Mouse (Mus musculus) embryonic facial prominence, embryonic 11.5 days (tissue): ENCODE data around the gene Mff. TPM values are rescaled to one million over a fixed set of nuclear protein-coding genes. Genes with fewer than 3 reads are reported as not detected.

Experiments used
- ATAC-seq: fragments of 200-750 bp; cut with Nextera tagmentation; replicated peaks from 2 replicates; pipeline ENCODE4 v1.8.0; 2017; ENCODE audit warnings: low read depth; ENCODE audit not compliant: insufficient number of reproducible peaks, low FRiP score, low TSS enrichment
- DNase-seq: peaks from one replicate; pipeline ENCODE4 v3.0.0-alpha.2; 2015; ENCODE audit warnings: low spot score
- H3K27ac ChIP-seq: fragments of 300-500 bp; sonication (generic); replicated peaks from 2 replicates; pipeline ENCODE4 v1.5.1; 2014; ENCODE audit warnings: mild to moderate bottlenecking, low read depth, low read length, control low read depth
- H3K27me3 ChIP-seq: fragments of 300-500 bp; sonication (generic); 2 replicates; pipeline ENCODE4 v1.6.1; 2014; ENCODE audit warnings: mild to moderate bottlenecking, low read length, moderate library complexity, mixed read lengths; ENCODE audit not compliant: control insufficient read depth, insufficient read depth
- H3K36me3 ChIP-seq: fragments of 300-500 bp; sonication (generic); replicated peaks from 2 replicates; pipeline ENCODE4 v1.6.1; 2014; ENCODE audit warnings: low read depth, mild to moderate bottlenecking, low read length, moderate library complexity, mixed read lengths; ENCODE audit not compliant: control insufficient read depth, insufficient read depth
- H3K4me1 ChIP-seq: fragments of 300-500 bp; sonication (generic); 2 replicates; pipeline ENCODE4 v1.6.1; 2014; ENCODE audit warnings: low read length, mixed read lengths; ENCODE audit not compliant: control insufficient read depth, insufficient read depth
- H3K4me2 ChIP-seq: fragments of 300-500 bp; sonication (generic); 2 replicates; pipeline ENCODE4 v1.6.1; 2014; ENCODE audit warnings: low read depth, mild to moderate bottlenecking, control low read depth, low read length, moderate library complexity
- H3K4me3 ChIP-seq: fragments of 300-500 bp; sonication (generic); 2 replicates; pipeline ENCODE4 v1.5.1; 2014; ENCODE audit warnings: low read depth, low read length, control low read depth
- H3K9ac ChIP-seq: fragments of 300-500 bp; sonication (generic); replicated peaks from 2 replicates; pipeline ENCODE4 v1.6.1; 2014; ENCODE audit warnings: mild to moderate bottlenecking, control low read depth, low read length
- H3K9me3 ChIP-seq: fragments of 300-500 bp; sonication (generic); replicated peaks from 2 replicates; pipeline ENCODE4 v1.6.1; 2016; ENCODE audit warnings: mild to moderate bottlenecking, low read length, inconsistent platforms, mixed read lengths; ENCODE audit not compliant: control insufficient read depth
- WGBS: fragments of 180-500 bp; shearing (Covaris S2); extraction: QIAGEN DNeasy Blood & Tissue Kit; methylation state at CpG from one replicate; pipeline ENCODE4 v1.1.7; 2014; 5-methylcytosine and 5-hydroxymethylcytosine counted together
- polyA plus RNA-seq: library from polyadenylated mRNA; unstranded; fragments of >200 nt; fragmentation: Nextera tagmentation; extraction: Ambion mirVana; gene quantifications from 2 replicates; pipeline ENCODE4 v1.2.1, GENCODE M21; 2014

The Mff gene
- polyA plus RNA-seq, 1 experiment from 2014 or later = 266 TPM

DNA sequence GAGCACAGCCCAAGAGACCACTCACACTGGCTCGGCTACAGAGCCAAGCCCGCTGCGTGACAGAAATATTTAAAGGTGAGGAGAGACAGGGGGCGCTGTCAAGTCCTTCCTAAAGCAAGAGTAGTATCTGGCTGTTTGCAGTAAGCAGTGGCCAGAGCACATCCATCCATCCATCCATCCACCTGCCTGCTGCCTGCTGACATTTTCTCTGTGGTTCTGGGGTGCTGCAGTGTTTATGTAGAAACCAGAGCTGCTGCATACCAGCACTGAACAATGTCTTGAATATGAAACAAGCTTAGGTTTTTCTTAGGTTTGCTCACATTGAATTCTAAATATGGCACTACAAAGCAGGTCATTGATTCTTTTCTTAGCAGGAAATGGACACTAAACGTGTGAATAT, 48.5 kb downstream of the Mff start:
- H3K27ac ChIP-seq = no peak overlapping the region
- 74% methylated on average over 5 of the region's 5 CpGs for WGBS
- ATAC-seq = no peak
- H3K4me2 ChIP-seq = no peak overlapping the region
- DNase-seq = no peak
- no peaks in the 10 kb centered on the region for H3K4me1 ChIP-seq
- H3K36me3 ChIP-seq = no peaks in the 10 kb centered on the region
- no peak overlapping the region for H3K9ac ChIP-seq
- H3K4me3 ChIP-seq = no peak overlapping the region
- no peaks in the 10 kb centered on the region for H3K27me3 ChIP-seq
- no peaks in the 10 kb centered on the region for H3K9me3 ChIP-seq

DNA sequence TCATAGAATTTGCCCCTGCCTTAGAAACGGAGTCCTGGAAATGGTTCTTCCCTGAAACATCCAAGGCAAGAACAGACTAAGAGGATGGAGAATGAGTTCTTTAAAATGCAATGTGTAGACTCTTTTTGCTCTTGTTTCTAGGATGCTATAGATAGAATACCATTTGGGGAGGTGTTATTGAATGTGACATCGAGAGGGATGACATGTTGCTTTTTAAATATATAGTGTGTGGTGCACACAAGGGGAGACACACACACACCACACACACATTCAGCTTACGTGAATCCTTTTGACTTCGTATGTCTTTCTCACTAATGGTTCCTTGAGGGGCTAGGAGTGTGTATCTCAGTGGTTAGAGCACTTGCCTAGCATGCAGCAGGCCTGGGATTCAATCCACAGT, 50.6 kb downstream of the Mff start:
- no peaks in the 10 kb centered on the region for H3K36me3 ChIP-seq
- no peaks in the 10 kb centered on the region for H3K4me1 ChIP-seq
- WGBS = 88% methylated on average over 4 of the region's 4 CpGs
- no peaks in the 10 kb centered on the region for H3K27me3 ChIP-seq
- no peaks in the 10 kb centered on the region for H3K9me3 ChIP-seq
- no peak overlapping the region for H3K27ac ChIP-seq
- no peak overlapping the region for H3K9ac ChIP-seq
- ATAC-seq = no peak
- H3K4me2 ChIP-seq = no peak overlapping the region
- DNase-seq = no peak
- no peak overlapping the region for H3K4me3 ChIP-seq

DNA sequence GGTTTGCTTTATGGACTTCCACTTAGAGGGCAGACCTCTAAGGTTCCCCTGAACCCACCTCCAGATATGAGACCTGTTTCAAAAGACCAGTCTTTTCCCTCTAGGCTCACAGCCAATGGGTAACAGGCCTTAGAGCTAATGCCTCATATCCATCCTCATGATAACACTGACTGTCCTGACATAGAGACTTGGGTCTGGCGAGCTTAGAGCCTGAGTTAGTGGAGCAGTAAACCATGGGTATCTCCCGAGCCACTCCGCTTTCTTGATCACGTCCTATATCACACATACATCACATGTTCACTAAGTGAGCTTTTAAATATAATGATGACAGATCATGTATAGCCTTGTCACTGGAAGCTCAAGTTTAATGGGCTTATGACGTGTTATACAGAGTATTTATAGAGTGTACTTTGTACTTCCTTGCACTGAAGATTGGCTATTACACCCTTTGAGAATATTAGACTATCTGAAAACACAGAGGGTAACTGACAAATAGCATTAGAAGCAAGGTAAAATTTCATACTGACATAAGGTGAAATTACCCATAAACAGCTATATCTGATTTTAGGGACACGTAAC, 54.8 kb downstream of the Mff start:
- DNase-seq = no peak
- no peaks in the 10 kb centered on the region for H3K4me1 ChIP-seq
- no peak overlapping the region for H3K9ac ChIP-seq
- H3K36me3 ChIP-seq = no peaks in the 10 kb centered on the region
- no peak overlapping the region for H3K27ac ChIP-seq
- WGBS = 88% methylated on average over 6 of the region's 6 CpGs
- H3K4me2 ChIP-seq = no peak overlapping the region
- no peaks in the 10 kb centered on the region for H3K27me3 ChIP-seq
- no peak for ATAC-seq
- H3K9me3 ChIP-seq = no peaks in the 10 kb centered on the region
- H3K4me3 ChIP-seq = no peak overlapping the region

DNA sequence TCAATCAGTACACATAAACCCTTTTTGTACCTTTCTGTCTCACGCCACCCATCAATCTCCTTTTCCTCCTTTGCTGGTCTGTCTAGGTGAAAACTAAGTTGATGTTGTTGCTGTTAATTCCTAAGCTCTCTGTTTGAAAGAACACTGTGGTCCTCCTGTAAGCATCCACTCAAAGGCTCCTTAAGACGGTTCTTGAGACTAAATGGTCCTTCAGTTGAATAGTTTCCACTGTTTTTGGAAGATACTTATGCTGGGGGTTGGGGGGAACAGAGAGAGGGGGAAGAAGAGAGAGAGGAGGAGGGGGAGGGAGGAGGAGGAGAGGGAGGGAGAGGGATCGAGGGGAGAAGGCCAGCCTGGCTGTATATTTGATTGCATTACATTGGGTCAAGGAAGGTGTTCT, 58.9 kb downstream of the Mff start:
- Histone ChIP-seq H3K4me1 (no peaks in the 10 kb centered on the region), H3K9ac (no peak overlapping the region), H3K27me3 (no peaks in the 10 kb centered on the region), H3K27ac (no peak overlapping the region), H3K36me3 (no peaks in the 10 kb centered on the region), H3K9me3 (no peaks in the 10 kb centered on the region), H3K4me2 (no peak overlapping the region), H3K4me3 (no peak overlapping the region)
- 71% methylated on average over 3 of the region's 3 CpGs for WGBS
- DNase-seq (no peak), ATAC-seq (no peak)

DNA sequence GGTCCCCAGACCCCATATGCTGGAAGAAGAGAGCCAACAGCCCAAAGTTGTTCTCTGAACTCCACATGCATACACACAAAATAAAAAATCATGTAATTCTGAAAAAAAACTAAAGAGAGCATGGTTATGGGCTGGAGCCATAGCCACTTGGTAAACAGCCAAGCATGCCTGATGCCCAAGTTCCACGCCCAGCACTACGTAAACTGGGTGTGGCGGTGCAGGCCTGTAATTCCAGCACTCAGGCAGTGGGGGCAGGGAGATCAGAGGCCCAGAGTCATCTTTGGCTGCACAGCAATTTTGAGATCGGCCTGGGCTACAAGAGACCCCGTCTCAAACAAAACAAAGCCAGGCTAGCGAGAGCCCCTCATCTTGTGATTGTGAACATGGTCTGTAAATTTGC, 60.9 kb downstream of the Mff start:
- H3K27ac ChIP-seq = no peak overlapping the region
- DNase-seq = no peak
- 62% methylated on average over 6 of the region's 6 CpGs for whole genome bisulfite sequencing

DNA sequence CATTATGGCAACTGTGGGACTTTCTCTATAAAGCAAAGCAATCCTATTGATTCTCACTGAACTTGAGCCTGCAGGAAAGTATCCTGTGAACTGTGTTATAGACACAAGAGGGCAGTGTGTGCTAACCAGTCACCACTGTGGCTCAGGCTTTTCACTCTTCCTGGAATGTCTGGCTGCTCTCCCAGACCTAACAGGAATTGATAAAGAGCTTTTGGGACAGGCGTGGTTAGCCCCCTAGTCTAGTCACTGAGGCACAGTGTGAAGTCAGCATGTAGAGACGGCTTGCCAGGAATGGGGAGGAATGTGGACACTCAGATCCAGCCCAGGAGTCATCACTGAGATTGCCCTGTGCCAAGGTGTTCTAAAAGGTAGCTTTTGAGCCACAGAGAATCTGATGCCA, 62.7 kb downstream of the Mff start:
- H3K4me2 ChIP-seq = no peak overlapping the region
- H3K36me3 ChIP-seq = no peaks in the 10 kb centered on the region
- no peaks in the 10 kb centered on the region for H3K27me3 ChIP-seq
- H3K4me1 ChIP-seq = no peaks in the 10 kb centered on the region
- peak; percentile 80 for DNase-seq
- H3K27ac ChIP-seq = no peak overlapping the region
- H3K9me3 ChIP-seq = no peaks in the 10 kb centered on the region
- ATAC-seq = peak; percentile 74; the same call in 1 of the 2 replicates
- H3K9ac ChIP-seq = no peak overlapping the region
- WGBS = 7% methylated on average over 2 of the region's 2 CpGs
- no peak overlapping the region for H3K4me3 ChIP-seq

More for the DNA sequence above, 60.9 kb downstream of the Mff start:
- no peak for ATAC-seq
- Histone ChIP-seq H3K9ac (no peak overlapping the region), H3K4me1 (no peaks in the 10 kb centered on the region), H3K4me2 (no peak overlapping the region), H3K4me3 (no peak overlapping the region), H3K36me3 (no peaks in the 10 kb centered on the region), H3K27me3 (no peaks in the 10 kb centered on the region), H3K9me3 (no peaks in the 10 kb centered on the region)

DNA sequence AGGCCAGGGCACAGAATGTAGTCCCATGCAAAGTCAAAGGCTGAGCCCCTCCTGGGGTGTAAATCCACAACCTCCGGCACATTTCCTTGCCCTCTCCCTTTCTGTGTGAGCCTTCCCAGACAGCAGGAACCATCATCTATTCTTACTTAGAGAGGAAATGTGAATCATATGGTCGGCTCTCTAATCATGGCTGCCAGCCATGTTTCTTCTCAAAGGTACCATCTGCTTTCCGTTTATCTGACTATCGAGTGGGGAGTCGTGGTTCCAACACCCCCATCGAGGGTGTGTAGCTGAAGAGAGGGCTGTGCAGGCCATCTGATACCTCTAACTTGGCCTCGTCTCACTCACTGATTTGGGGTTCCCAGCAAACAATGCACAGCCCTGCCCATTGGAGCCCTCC, 63.4 kb downstream of the Mff start:
- DNase-seq (peak; percentile 25), ATAC-seq (0 out of 2 replicates have a peak, but pooled peaks have one; percentile 2)
- H3K27me3 ChIP-seq = no peaks in the 10 kb centered on the region
- no peaks in the 10 kb centered on the region for H3K4me1 ChIP-seq
- no peak overlapping the region for H3K27ac ChIP-seq
- WGBS = 53% methylated on average over 7 of the region's 7 CpGs
- no peak overlapping the region for H3K9ac ChIP-seq
- H3K4me3 ChIP-seq = no peak overlapping the region
- H3K4me2 ChIP-seq = no peak overlapping the region
- H3K9me3 ChIP-seq = no peaks in the 10 kb centered on the region
- H3K36me3 ChIP-seq = no peaks in the 10 kb centered on the region

DNA sequence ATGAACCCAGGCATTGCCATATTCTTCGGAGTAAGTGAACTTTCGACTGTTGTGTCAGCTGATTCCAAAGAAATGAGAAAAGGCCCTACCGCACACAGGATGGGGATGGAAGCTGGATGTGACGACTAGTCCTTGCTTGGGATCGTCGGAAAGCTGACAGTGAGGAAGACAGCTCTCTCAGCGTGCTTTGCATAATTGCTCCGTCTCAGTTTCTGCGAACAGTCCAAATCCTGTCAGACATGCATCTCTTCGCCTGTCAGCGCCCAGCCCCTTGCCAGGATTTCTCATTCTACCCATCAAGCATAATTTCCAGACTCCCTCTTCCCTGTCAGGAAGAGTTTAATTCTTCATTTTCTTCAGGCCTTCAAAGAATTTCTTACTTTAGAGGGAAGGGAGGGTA, 66.4 kb downstream of the Mff start:
- ATAC-seq (no peak), DNase-seq (no peak)
- H3K9ac ChIP-seq = no peak overlapping the region
- no peaks in the 10 kb centered on the region for H3K4me1 ChIP-seq
- H3K4me2 ChIP-seq = no peak overlapping the region
- H3K27me3 ChIP-seq = no peaks in the 10 kb centered on the region
- no peak overlapping the region for H3K27ac ChIP-seq
- no peak overlapping the region for H3K4me3 ChIP-seq
- WGBS = 74% methylated on average over 11 of the region's 11 CpGs
- H3K36me3 ChIP-seq = no peaks in the 10 kb centered on the region
- H3K9me3 ChIP-seq = no peaks in the 10 kb centered on the region
